Mouse (Mus musculus): ENCODE measurements at regions not wholly inside any gene's neighbourhood (a gene's known extent, or its start where the extent isn't known, plus 50 kb on each side); places are given as distances from the start of the nearest gene placed in this dataset.
A peak's percentile ranks its signal among the peaks of the same experiment; 100 is the strongest.

GRCm38 (mm10) chr13:88459474-88460173, 361.6 kb upstream of the Edil3 start:
- Histone ChIP-seq H3K4me1 (ENCODE audit: control insufficient read depth, insufficient read depth, low read length) (no peaks in the 10 kb centered on the region), H3K27me3 (replicated peaks; ENCODE audit: control insufficient read depth, insufficient read depth, low read length) (no peaks in the 10 kb centered on the region), H3K4me2 (ENCODE audit: low read depth, low read length) (no peak overlapping the region), H3K9me3 (ENCODE audit: control insufficient read depth, low read length) (no peaks in the 10 kb centered on the region), H3K9ac (ENCODE audit: low read depth, low read length) (no peak overlapping the region), H3K36me3 (ENCODE audit: control insufficient read depth, insufficient read depth, low read length) (no peaks in the 10 kb centered on the region), H3K4me3 (ENCODE audit: low read depth, low read length) (no peak overlapping the region), H3K27ac (replicated peaks; ENCODE audit: low read depth, low read length) (no peak overlapping the region)
- WGBS = 53% methylated on average over 2 of the region's 2 CpGs
- DNase-seq (ENCODE audit: low spot score) = no peak
- no peak for ATAC-seq (ENCODE audit: low read depth)

- Histone ChIP-seq H3K4me2 (ENCODE audit: low read depth, low read length) (no peak overlapping the region), H3K4me3 (ENCODE audit: low read depth, low read length) (no peak overlapping the region), H3K27me3 (replicated peaks; ENCODE audit: control insufficient read depth, insufficient read depth, low read length) (no peaks in the 10 kb centered on the region), H3K9ac (ENCODE audit: low read depth, low read length) (no peak overlapping the region), H3K27ac (replicated peaks; ENCODE audit: low read depth, low read length) (no peak overlapping the region), H3K36me3 (ENCODE audit: control insufficient read depth, insufficient read depth, low read length) (no peaks in the 10 kb centered on the region), H3K9me3 (ENCODE audit: control insufficient read depth, low read length) (no peaks in the 10 kb centered on the region), H3K4me1 (ENCODE audit: control insufficient read depth, insufficient read depth, low read length) (no peaks in the 10 kb centered on the region)
- DNase-seq (ENCODE audit: low spot score) = peak; percentile 68
- 76% methylated on average over 10 of the region's 10 CpGs for WGBS
- ATAC-seq (ENCODE audit: low read depth) = peak; percentile 92
Measured at GRCm38 (mm10) chr13:88490104-88490503, 331.2 kb upstream of the Edil3 start.

GRCm38 (mm10) chr13:88510850-88511554, 310.3 kb upstream of the Edil3 start:
- no peaks in the 10 kb centered on the region for H3K4me1 ChIP-seq (ENCODE audit: control insufficient read depth, insufficient read depth, low read length)
- H3K9ac ChIP-seq (ENCODE audit: low read depth, low read length) = no peak overlapping the region
- H3K4me3 ChIP-seq (ENCODE audit: low read depth, low read length) = no peak overlapping the region
- WGBS = 78% methylated on average over 1 of the region's 1 CpGs
- H3K9me3 ChIP-seq (ENCODE audit: control insufficient read depth, low read length) = no peaks in the 10 kb centered on the region
- H3K4me2 ChIP-seq (ENCODE audit: low read depth, low read length) = no peak overlapping the region
- no peak for ATAC-seq (ENCODE audit: low read depth)
- H3K27ac ChIP-seq (replicated peaks; ENCODE audit: low read depth, low read length) = no peak overlapping the region
- H3K36me3 ChIP-seq (ENCODE audit: control insufficient read depth, insufficient read depth, low read length) = no peaks in the 10 kb centered on the region
- no peak for DNase-seq (ENCODE audit: low spot score)
- no peaks in the 10 kb centered on the region for H3K27me3 ChIP-seq (replicated peaks; ENCODE audit: control insufficient read depth, insufficient read depth, low read length)

- no peak for DNase-seq (ENCODE audit: low spot score)
- Histone ChIP-seq H3K4me3 (ENCODE audit: low read depth, low read length) (no peak overlapping the region), H3K9ac (ENCODE audit: low read depth, low read length) (no peak overlapping the region), H3K9me3 (ENCODE audit: control insufficient read depth, low read length) (no peaks in the 10 kb centered on the region), H3K4me2 (ENCODE audit: low read depth, low read length) (no peak overlapping the region), H3K27me3 (replicated peaks; ENCODE audit: control insufficient read depth, insufficient read depth, low read length) (no peaks in the 10 kb centered on the region), H3K27ac (replicated peaks; ENCODE audit: low read depth, low read length) (no peak overlapping the region), H3K36me3 (ENCODE audit: control insufficient read depth, insufficient read depth, low read length) (no peaks in the 10 kb centered on the region), H3K4me1 (ENCODE audit: control insufficient read depth, insufficient read depth, low read length) (no peaks in the 10 kb centered on the region)
- no peak for ATAC-seq (ENCODE audit: low read depth)
Measured at GRCm38 (mm10) chr13:88534796-88535195, 286.5 kb upstream of the Edil3 start.

DNA sequence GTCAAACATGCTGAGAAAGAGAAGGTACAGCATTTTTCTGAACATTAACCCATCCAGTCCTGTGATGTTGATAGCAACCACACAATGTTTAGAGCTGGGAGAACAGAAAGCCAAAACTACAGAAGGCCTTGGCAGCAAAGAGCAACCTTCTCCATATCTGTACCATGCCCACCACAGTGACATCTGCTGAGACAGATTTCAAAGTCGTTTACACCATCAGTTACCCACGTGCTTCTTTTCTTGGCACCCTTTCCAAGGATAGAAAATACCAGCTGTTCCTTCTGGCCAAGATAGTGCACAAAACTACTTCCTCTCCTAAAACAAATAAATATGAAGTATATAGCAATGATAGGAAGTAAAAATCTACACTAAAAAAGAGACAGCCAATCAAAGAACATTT, 266.8 kb upstream of the Edil3 start:
- Histone ChIP-seq H3K9ac (ENCODE audit: low read depth, low read length) (no peak overlapping the region), H3K4me1 (ENCODE audit: control insufficient read depth, insufficient read depth, low read length) (no peaks in the 10 kb centered on the region), H3K4me3 (ENCODE audit: low read depth, low read length) (no peak overlapping the region), H3K9me3 (ENCODE audit: control insufficient read depth, low read length) (no peaks in the 10 kb centered on the region), H3K27ac (replicated peaks; ENCODE audit: low read depth, low read length) (no peak overlapping the region), H3K36me3 (ENCODE audit: control insufficient read depth, insufficient read depth, low read length) (no peaks in the 10 kb centered on the region), H3K4me2 (ENCODE audit: low read depth, low read length) (no peak overlapping the region), H3K27me3 (replicated peaks; ENCODE audit: control insufficient read depth, insufficient read depth, low read length) (no peaks in the 10 kb centered on the region)
- 45% methylated on average over 2 of the region's 2 CpGs for WGBS
- no peak for ATAC-seq (ENCODE audit: low read depth)
- DNase-seq (ENCODE audit: low spot score) = no peak

- no peak overlapping the region for H3K4me2 ChIP-seq (ENCODE audit: low read depth, low read length)
- DNase-seq (ENCODE audit: low spot score) (no peak), ATAC-seq (ENCODE audit: low read depth) (no peak)
- H3K9me3 ChIP-seq (ENCODE audit: control insufficient read depth, low read length) = no peaks in the 10 kb centered on the region
- H3K27me3 ChIP-seq (replicated peaks; ENCODE audit: control insufficient read depth, insufficient read depth, low read length) = no peaks in the 10 kb centered on the region
- no peak overlapping the region for H3K4me3 ChIP-seq (ENCODE audit: low read depth, low read length)
- WGBS = 75% methylated on average over 1 of the region's 1 CpGs
- H3K36me3 ChIP-seq (ENCODE audit: control insufficient read depth, insufficient read depth, low read length) = no peaks in the 10 kb centered on the region
- H3K9ac ChIP-seq (ENCODE audit: low read depth, low read length) = no peak overlapping the region
- no peaks in the 10 kb centered on the region for H3K4me1 ChIP-seq (ENCODE audit: control insufficient read depth, insufficient read depth, low read length)
- H3K27ac ChIP-seq (replicated peaks; ENCODE audit: low read depth, low read length) = no peak overlapping the region
Measured at GRCm38 (mm10) chr13:88564978-88565377, 256.3 kb upstream of the Edil3 start.

- no peaks in the 10 kb centered on the region for H3K36me3 ChIP-seq (ENCODE audit: control insufficient read depth, insufficient read depth, low read length)
- no peak overlapping the region for H3K4me2 ChIP-seq (ENCODE audit: low read depth, low read length)
- no peaks in the 10 kb centered on the region for H3K4me1 ChIP-seq (ENCODE audit: control insufficient read depth, insufficient read depth, low read length)
- no peak overlapping the region for H3K9ac ChIP-seq (ENCODE audit: low read depth, low read length)
- ATAC-seq (ENCODE audit: low read depth) = no peak
- H3K27me3 ChIP-seq (replicated peaks; ENCODE audit: control insufficient read depth, insufficient read depth, low read length) = no peaks in the 10 kb centered on the region
- no peak overlapping the region for H3K27ac ChIP-seq (replicated peaks; ENCODE audit: low read depth, low read length)
- no peaks in the 10 kb centered on the region for H3K9me3 ChIP-seq (ENCODE audit: control insufficient read depth, low read length)
- WGBS = 61% methylated on average over 1 of the region's 1 CpGs
- DNase-seq (ENCODE audit: low spot score) = no peak
- H3K4me3 ChIP-seq (ENCODE audit: low read depth, low read length) = no peak overlapping the region
Measured at GRCm38 (mm10) chr13:88602244-88602643, 219.0 kb upstream of the Edil3 start.

DNA sequence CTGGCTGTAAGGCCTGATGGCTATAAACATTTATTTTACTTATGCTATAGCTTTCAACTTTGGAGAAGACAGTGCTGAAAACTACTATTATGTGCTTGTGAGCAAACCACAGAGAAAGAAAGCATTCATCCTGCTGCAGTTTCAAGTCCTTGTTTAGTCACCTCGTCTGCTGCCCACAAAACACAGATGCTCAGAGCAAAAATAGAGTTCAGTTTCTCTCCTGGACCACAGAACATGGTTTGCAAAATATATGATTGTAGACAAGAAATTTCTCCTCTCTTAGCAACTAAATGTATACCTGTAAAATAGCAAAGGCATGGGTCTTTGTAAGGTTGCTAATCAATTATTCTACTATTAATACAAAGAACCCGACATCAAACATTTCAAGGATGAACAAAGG, 210.7 kb upstream of the Edil3 start:
- H3K4me2 ChIP-seq (ENCODE audit: low read depth, low read length) = no peak overlapping the region
- no peak overlapping the region for H3K4me3 ChIP-seq (ENCODE audit: low read depth, low read length)
- H3K27me3 ChIP-seq (replicated peaks; ENCODE audit: control insufficient read depth, insufficient read depth, low read length) = no peaks in the 10 kb centered on the region
- DNase-seq (ENCODE audit: low spot score) = no peak
- no peak overlapping the region for H3K9ac ChIP-seq (ENCODE audit: low read depth, low read length)
- no peaks in the 10 kb centered on the region for H3K4me1 ChIP-seq (ENCODE audit: control insufficient read depth, insufficient read depth, low read length)
- 66% methylated on average over 2 of the region's 2 CpGs for WGBS
- no peaks in the 10 kb centered on the region for H3K36me3 ChIP-seq (ENCODE audit: control insufficient read depth, insufficient read depth, low read length)
- H3K27ac ChIP-seq (replicated peaks; ENCODE audit: low read depth, low read length) = no peak overlapping the region
- ATAC-seq (ENCODE audit: low read depth) = no peak
- H3K9me3 ChIP-seq (ENCODE audit: control insufficient read depth, low read length) = no peaks in the 10 kb centered on the region

DNA sequence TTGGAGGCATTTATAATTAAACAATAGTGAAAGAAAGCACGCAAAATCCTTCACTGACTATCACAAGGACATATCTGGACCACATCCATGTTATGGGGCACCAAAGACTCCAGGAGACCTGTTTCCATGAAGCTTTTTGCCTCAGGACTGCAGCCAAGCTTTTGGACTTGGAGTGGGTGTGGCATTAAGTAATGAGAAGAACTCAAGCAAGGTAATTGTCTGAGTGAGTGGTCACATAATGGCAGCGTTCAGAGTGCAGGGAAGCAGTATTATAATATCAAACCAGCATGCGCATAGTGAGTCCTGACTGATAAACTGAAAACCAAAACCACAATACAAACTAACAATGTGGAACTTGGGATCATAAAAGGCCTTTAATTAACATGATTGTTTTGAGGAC, 208.0 kb upstream of the Edil3 start:
- no peak for DNase-seq (ENCODE audit: low spot score)
- ATAC-seq (ENCODE audit: low read depth) = no peak
- Histone ChIP-seq H3K4me1 (ENCODE audit: control insufficient read depth, insufficient read depth, low read length) (no peaks in the 10 kb centered on the region), H3K9ac (ENCODE audit: low read depth, low read length) (no peak overlapping the region), H3K27me3 (replicated peaks; ENCODE audit: control insufficient read depth, insufficient read depth, low read length) (no peaks in the 10 kb centered on the region), H3K4me2 (ENCODE audit: low read depth, low read length) (no peak overlapping the region), H3K27ac (replicated peaks; ENCODE audit: low read depth, low read length) (no peak overlapping the region), H3K9me3 (ENCODE audit: control insufficient read depth, low read length) (no peaks in the 10 kb centered on the region), H3K4me3 (ENCODE audit: low read depth, low read length) (no peak overlapping the region), H3K36me3 (ENCODE audit: control insufficient read depth, insufficient read depth, low read length) (no peaks in the 10 kb centered on the region)
- WGBS = 81% methylated on average over 3 of the region's 3 CpGs
